ENCODE assay signal across 7 mouse cellular contexts in genomic region chr9:40757105-40757626, GRCm38 (mm10). TPM values are rescaled to one million over a fixed set of nuclear protein-coding genes. Genes with fewer than 3 reads are reported as not detected.
A peak's percentile ranks its signal among the peaks of the same experiment; 100 is the strongest.
DNase-seq lines count a peak whose midpoint lies in the region; ATAC-seq lines count a peak whose summit lies in the region.

No protein-coding gene starts in this region.

- intact Hi-C loops in left cerebral cortex, postnatal 36 days (cut with DNase I): loop anchor here (2.0 to 5.0 kb wide), 2 partner anchors 44 to 340 kb away; partner anchors contain the start of gene Hspa8

- peak; percentile 29 for DNase-seq in T-cell, adult 2 months (ENCODE audit: low spot score)
- peak; percentile 74 for DNase-seq in cerebellum, adult 8-10 months
- peak; percentile 47 to 71 for DNase-seq in frontal cortex, adult 2 months (ENCODE audit: extremely low spot score in 1 of 2, low spot score in 1 of 2)
- peak; percentile 44 for DNase-seq in hindlimb bud, embryonic 11.5 days (ENCODE audit: extremely low spot score, low read depth, low spot score)
- DNase-seq in left cerebral cortex, postnatal 36 days (ENCODE audit: low spot score in 2 of 2): peak; percentile 64 to 71
- peak; percentile 60 for DNase-seq in right cerebral cortex, postnatal 25 days

- peak; percentile 66 for ATAC-seq in megakaryocyte progenitor cell, adult 5-6 weeks (replicated peaks; ENCODE audit: poor library complexity)

RNA-seq across cellular contexts. Expression of gene Hspa8, which starts 43.6 kb away (rescaled TPM):
- 1,947 and 2,084 TPM in 2 replicates for polyA plus RNA-seq in frontal cortex, adult 2 months (2012; rRNA removed)
- total RNA-seq in left cerebral cortex, postnatal 36 days (2021): 1,000 to 10,000 TPM; 2,228 to 2,287 TPM
- 3,635 and 4,207 TPM in 2 replicates for total RNA-seq in megakaryocyte progenitor cell, adult 5-6 weeks (2015)
- total RNA-seq in megakaryocyte progenitor cell, adult 5-6 weeks (2017): 4,709 and 5,125 TPM in 2 replicates

Comparison
In these comparisons a context has a peak if more than half of its experiments do, and no peak if none do; other contexts are left out.
1. Peak in every context shown above with its lines: DNase-seq and ATAC-seq.